Mouse (Mus musculus): ENCODE data around the gene Plxnb3.

Plxnb3 gene

GRCm38 (mm10) chrX:73785666-73786065, 28.8 kb downstream of the Plxnb3 start:
- CTCF ChIA-PET, result interaction anchor here (0.6 kb wide), 1 partner anchor 145 kb away, joined by 3 read pairs; no protein-coding TSS in a partner anchor

DNA sequence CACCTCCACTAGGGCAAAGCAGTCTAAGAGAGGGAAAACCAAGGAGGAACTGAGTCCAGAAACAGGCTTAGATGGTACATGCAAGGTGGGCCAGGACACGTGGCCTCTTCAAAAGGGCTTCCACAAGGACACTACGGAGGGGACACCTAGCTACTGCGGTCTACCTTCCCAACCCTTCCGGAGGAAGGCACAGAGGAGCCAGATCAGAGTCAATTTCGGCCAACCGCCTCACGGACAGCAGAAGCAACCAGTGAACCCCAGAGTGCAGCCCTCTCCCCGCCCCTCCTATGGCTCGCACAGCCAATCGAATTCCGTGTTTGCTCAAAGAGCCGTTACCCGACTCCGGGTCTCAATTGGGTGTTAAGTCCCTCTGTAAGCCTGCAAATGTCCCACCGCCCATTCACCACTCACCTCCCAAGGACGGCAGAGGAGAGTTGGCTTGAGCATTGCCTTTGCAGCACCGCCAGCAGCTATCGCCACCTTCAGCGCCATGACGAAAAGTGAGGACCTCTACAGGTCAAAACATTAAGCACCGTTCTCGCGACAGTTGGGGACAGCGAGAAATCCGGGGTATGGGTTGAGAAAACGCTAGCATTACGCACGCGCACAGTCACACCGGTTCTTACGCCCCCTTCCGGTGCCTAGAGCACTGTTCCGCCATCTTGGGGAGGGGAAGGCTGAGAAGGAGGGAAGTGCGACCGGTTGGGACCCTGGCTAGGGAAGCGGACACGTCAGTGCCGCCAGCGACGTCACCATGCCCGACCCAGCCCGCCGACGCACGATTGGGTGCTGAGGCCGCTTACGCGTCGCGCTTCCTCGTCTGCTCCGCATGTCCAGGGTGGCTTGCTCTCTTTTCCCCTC, 29.7 kb downstream of the Plxnb3 start, which contains the start of the genes Idh3g and Ssr4:
TSS of gene Idh3g (minus strand) at position 534 of the 861 bp plus-strand sequence.
TSS of gene Ssr4 (plus strand) at position 665 of the 861 bp plus-strand sequence.
- CTCF ChIA-PET, result interaction anchor here (0.5 kb wide), 1 partner anchor 256 kb away, joined by 5 read pairs; no protein-coding TSS in a partner anchor

DNA sequence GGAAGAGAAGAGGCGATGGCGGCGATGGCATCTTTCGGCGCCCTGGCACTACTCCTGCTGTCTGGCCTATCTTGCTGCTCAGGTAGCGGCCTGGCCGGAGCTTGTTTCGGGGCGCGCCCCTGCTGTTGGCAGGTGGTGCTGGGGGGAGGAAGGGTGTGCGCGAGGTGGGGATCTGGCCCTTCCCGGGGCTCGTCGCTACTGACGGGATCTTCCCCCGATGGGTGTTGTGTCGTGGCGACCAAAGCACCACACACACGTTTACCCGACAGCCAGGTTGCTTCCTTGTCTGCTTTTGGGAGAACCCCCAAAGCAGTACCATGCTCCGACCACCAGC, 30.3 kb downstream of the Plxnb3 start:
- CTCF ChIA-PET, result interaction anchor here (0.6 kb wide), 1 partner anchor 128 kb away, joined by 7 read pairs; no protein-coding TSS in a partner anchor

DNA sequence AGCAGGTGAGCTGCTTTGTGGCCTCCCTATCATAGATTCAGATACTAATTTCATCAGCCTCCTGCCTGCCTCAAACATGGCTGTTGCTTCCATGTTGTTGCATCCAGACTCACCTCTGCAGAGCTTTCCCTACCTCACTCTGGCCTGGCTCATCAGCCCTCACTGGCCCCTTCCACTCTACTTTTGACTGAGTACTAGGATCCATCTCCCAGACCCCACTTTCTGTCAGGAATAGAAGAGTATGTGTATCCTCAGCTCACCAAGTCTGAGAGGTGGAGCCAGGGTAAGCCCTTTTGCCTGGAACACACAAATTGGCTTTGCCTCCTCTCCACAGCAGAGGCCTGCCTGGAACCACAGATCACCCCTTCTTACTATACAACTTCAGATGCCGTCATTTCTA, 31.6 kb downstream of the Plxnb3 start:
- CTCF ChIA-PET, result no interaction called here

DNA sequence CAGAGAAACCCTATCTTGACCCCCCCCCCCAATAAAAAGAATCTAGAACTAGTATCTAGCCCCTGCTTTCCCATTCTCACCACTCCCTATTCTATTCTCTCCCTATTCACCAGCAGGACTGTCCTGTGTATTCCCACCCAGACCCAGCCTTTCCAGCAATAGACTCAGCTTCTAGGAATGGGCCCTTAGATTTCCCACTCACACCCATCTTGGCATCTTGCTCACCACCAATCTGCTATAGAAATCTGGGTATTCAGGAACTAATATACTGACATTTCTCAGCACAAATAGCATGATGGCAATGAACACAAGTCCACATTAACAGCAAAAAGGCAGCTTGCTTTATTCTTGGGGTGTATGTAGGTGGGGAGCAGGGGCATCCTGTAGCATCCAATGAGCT, 36.1 kb downstream of the Plxnb3 start:
- CTCF ChIA-PET, result no interaction called here

DNA sequence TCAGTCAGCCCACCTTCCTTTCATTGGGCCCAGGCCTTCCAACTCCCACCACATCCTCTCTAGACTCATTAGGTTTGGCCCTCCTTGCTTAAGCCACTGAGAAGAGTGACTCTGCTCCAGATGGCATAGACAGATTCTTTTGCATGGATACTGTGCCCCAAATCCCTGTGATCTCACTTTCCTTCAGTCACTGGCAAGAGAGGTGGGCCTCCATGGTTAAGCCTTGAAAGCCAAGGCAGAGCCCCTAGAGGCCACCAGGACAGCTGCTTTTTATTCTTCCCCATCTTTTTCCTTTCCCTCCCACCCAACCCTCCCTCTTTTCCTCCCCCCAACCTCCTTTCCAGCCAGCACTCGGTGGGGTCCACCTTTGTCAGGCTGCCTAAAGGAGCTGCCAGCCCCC, 36.6 kb downstream of the Plxnb3 start:
- CTCF ChIA-PET, result no interaction called here

DNA sequence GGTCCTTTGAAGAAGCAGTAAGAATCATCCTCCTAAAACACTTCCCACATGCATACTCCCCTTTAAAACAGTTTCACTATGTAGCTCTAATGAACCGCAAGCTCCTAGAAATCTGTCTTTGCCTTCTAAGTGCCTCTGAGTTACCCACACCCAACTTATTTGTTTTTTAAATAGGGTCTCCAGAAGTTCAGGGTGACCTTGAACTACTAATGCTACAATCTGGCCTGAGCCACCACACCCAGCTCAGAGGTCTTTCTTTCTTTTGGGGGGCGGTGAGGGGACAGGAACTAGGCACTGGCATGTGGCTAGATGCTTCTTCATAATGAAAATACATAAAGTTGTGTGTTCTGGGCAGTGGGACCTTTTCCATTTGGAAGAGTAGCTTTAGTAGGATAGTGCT, 40.6 kb downstream of the Plxnb3 start:
- CTCF ChIA-PET, result interaction anchor here (0.6 kb wide), 2 partner anchors 29 to 83 kb away, joined by 4 to 5 read pairs; no protein-coding TSS in a partner anchor

DNA sequence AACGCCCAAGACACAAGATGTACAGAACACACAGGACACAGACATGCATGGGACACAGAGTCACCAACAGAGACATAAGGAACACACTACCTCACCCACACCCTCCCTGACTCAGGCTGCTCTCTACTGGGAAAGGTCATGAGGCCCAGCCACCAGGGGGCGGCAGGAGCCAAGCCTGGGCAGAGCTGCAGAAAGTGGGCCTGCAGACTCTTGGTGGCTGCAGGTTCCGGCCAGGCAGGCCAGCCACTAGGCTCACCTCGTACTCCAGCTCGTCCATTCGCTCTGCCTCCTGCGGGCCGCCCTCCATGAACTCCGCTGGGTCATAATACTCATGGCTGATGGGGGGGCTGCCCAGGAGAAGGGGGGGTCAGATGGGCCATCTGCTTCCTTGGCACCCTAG, 41.6 kb downstream of the Plxnb3 start:
- CTCF ChIA-PET, result interaction anchor here (0.5 kb wide), 1 partner anchor 151 kb away, joined by 3 read pairs; no protein-coding TSS in a partner anchor

GRCm38 (mm10) chrX:73805814-73806213, 48.9 kb downstream of the Plxnb3 start:
- CTCF ChIA-PET, result no interaction called here

GRCm38 (mm10) chrX:73815072-73815471, 58.2 kb downstream of the Plxnb3 start:
- CTCF ChIA-PET, result no interaction called here

GRCm38 (mm10) chrX:73816596-73817314, 59.9 kb downstream of the Plxnb3 start:
- CTCF ChIA-PET, result no interaction called here

Data from spleen, embryonic (tissue).